Mouse (Mus musculus): ENCODE results near the gene Tars. TPM values are rescaled to one million over a fixed set of nuclear protein-coding genes. Genes with fewer than 3 reads are reported as not detected.

The Tars gene
- total RNA-seq (2022), result 10 to 100 TPM; 29.5 to 40.4 (median 32.9) TPM

DNA sequence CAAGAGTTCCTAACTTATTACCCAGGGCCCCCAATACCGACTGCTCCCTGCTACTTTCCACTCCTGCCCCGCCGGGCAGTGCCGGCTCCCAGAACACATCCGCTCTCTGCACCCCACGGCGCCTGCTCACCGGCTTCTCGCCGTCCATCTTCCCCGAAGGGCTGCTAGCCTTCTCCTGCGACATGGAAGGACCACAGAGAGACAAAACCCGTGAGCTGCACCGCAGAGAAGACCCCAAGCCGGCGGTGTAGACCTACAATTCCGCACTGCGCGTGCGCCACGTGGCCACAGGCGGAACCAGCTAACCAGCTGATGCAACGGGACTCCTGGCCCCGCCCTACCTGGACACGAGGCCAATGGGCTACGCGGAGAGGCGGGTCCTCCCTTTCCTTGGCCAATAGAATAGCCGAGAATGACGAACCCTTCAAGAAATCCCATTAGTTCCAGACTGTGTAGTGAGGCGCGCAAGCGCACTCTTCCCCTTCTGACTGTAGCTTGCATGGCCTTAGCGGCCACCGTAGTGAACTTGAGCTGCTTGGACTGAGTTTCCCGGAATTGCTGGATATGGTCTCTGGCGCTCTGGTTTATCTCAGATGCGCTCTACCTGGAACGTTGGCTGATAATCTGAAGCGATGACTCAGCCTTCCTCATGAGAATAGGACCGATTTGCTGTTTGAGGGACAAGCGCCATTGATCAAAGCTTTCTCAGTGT lies at the start of gene Tars:
Gene Tars (minus strand): TSS at position 310 of the 712 bp plus-strand sequence.
- DNase-seq (ENCODE audit: low spot score in 2 of 2), result peak; percentile 99

DNA sequence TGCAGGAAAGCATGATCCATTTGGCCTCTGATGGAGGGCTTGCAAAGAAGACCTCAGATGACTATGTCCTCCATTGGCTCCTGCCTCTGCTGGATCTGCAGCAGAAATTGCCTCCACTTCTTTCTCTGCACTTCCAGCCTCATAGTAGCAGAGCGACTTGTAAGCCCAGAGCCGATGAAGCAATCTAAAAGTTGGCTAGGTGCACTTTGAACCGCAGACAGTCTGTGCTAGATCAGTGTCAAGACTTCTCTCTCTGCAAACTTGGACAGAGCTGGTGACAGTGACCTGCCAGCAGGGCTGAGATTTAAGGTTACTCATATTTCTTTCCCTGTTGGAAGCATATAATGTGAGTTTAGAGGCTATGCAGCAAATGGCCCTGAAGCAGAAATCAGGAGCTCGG lies 37.9 kb upstream of the Tars start:
- DNase-seq (ENCODE audit: low spot score in 2 of 2), result no peak

DNA sequence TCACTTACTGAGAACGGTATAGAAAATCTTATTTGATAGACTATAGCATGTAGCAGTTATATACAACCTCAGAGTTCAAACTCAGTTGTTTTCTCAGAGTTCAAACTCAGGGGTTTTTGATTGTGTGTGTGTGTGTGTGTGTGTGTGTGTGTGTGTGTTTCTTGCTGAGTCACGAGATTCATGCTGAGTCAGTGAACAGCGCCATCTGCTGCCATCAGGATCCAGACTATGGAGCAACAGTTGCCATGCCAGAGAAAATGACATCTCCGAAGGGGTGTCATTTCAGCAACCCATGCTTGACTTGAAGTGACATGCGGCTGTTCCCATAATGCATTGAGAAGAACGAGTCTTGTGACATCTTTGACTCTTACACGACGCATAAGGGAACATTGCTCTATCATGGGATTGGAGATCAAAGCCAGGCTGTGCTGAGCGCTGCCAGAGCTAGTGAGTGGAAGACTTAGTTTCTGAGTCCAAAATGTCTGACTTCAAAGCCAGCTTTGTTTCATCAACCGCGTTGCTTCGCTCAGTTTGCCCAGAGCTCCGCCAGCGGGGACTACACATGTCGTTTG lies 37.3 kb upstream of the Tars start:
- DNase-seq (ENCODE audit: low spot score in 2 of 2), result no peak

DNA sequence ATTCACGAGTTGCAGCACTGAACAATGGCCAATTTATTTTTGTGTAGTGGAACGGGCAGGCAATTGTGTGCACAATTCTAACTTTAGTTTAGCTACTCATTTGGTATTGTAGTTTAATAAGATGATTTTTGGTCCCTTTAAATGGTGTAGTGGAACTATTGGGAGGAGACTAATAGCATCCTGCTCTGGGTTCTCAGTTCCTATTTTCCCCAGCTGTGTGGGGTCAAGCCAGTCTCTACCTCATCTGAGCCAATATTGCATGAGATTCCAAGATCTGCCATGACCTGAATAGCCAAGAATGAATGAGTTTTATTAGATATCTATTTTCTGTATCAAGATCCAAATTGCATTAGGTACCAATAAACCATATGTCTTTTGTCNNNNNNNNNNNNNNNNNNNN lies 27.4 kb upstream of the Tars start:
- no peak for DNase-seq (ENCODE audit: low spot score in 2 of 2)

DNA sequence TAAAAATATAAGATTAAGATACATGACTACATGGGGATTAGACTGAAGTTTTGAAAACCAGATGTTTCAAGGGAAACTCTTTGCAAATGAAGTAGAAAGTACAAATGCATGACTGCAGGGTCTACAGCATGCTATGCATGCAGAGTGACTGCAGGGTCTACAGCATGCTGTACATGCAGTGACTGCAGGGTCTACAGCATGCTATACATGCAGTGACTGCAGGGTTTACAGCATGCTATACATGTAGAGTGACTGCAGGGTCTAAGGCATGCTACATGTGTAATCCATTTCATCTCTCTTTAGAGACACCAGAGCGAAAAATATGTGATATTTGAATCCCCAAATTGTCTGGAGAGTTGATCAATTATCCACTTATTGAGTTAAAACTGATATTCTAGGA lies 14.0 kb upstream of the Tars start:
- no peak for DNase-seq (ENCODE audit: low spot score in 2 of 2)

DNA sequence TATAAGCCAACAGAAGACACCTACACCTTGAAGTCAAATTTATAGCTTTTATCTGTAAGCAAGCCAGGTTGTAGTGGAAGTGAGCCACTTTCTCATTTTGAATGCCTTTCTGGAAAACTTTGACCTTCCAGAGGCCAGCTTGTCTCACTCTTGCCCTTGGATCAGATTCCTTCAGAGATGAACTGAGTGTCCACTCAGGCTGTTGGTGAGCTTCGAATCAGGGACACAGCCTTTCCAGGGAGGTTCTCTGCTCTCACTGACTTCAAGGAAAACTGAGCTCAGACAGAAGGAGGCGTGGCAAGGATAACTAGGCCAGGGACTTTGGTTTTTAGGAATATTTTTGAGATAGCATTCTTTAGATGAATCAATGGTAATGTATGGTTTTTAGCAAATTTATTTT lies 13.1 kb upstream of the Tars start:
- no peak for DNase-seq (ENCODE audit: low spot score in 2 of 2)

DNA sequence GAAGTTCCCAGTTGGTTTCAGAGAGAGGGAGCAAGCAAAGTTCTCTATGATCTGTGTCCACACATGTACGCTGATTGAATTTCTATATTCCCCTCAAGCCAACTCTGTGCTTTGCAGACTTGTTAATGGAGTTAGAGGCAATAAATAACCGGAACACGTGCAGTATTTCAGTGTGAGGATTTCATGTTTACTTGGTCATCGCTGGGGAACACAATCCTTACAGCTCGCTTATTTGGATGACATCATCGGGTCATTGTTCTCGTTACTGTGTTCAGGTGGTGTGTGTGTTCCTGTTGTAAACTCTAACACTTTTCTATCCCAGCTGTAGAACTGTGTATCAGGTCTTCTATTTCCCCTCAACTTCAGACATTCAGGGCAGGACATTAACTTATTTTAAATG lies 12.4 kb upstream of the Tars start:
- DNase-seq (ENCODE audit: low spot score in 2 of 2), result no peak

DNA sequence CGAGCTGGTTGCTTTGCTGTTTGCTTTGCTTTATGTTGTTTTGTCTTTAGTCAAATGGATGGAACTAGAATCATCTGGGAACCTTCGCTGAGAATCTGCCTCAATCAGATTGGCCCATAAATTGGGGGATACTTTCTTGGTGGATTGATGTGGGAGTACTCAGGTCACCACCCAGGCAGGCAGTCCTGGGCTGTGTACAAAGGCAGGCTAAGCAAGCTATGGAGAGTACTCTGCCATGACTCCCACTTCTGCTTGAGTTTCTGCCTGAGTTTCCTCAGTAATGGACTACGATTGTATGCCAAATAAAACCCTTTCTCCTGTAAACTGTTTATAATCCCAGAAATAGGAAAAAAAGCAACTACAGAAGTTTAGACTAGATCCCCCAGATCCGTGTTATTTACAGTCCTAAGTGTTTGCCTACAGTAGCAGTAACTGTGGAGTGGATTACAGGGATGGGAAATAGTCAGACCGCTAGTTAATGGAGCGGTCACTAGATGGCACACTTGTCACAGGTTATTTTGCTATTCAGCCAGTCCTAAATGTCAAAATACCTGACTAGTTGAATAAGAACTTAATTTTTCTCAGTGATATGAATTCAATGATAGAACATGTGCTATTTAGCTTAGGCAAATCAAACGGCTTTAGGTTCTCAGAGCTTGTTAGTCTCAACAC lies 8.8 kb upstream of the Tars start:
- DNase-seq (ENCODE audit: low spot score in 2 of 2), result no peak

DNA sequence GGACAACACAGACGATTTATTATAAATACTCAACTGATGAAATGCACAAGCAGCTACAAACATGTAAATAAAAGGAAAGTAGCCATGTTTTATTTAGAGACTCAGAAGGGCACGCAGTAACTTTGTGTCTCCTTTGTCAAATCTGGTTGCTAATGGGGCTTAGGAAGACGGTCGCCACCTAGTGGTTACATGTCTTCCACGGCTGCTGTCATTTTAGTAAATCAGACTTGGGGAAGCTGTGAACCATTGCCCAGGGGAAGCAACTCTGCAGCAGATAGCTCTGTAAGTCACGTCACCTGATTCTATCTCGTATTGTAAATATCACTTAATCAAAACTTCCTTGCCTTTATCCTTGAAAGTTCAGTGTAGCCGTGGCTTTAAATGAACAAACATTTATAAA lies 7.9 kb upstream of the Tars start:
- peak in 1 of 2 experiments; percentile 46 for DNase-seq (ENCODE audit: low spot score in 2 of 2)

DNA sequence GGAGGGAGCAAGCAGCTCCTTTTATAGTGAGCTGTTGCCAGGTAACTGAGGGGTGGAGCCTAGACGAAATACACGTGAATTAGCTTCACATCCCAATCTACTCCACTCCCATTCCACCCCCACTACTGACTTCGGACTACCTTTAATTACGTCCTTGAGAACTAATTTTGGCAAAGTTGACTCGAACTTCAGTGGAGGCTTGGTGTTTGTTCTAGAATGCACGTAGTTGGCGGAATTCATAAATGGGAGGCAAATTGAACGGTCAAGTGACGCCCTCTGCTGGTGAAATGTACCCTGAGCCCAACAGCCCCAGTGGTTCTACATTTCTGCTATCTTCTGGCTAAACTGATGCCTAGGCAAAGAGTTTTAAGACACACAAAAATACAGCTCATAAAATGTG lies 7.3 kb upstream of the Tars start:
- DNase-seq (ENCODE audit: low spot score in 2 of 2), result no peak

DNA sequence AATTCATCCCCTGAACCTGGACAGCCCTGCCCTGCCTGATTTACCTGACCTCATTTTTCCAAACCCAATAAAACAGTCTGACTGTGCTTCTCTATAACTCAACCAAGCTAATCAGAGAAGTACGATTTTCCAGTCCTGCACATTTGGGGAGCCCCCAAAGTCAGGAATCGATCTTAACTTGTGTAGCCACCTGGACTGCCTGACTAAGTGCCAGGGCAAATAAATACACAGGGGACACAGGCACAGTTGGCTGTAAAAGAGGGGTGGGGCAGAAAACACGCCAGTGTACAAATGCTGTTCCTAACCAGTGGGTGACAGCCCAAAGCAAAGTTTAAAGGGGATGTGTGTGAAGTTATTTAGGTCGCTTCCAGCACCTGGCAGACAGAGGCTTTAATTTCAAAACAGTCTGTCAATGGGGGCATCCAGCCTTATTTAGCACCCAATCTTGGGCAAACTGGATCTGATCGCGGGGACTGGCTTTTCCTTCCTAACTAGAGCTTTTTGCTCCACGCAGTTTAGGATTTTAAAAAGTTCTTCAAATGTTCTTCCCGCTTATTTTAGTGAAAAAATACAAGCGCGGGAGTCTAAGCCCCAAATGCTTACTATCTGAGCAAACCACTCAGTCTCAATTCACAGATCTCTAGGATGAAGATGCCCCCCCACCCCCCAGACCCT lies 652 bp downstream of the Tars start:
- no peak for DNase-seq (ENCODE audit: low spot score in 2 of 2)

DNA sequence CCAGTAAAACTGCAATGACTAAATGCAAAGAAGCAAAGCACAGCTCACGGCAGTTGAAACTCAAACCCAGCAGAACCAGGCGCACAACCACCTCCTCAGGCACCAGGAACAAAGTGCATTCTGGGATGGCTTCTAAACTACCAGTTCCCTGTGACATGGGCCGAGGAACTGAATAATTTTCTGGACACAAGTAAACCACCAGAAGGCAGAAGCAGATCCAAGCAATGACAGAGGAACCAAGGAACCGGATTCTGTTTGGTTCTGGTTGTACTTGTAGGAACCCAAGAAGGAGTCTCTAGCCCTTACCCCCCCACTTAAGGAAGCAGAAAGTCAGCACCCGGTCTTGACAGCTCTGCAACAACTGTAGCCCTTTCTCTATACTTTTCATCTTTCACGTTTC lies 3.0 kb downstream of the Tars start:
- DNase-seq (ENCODE audit: low spot score in 2 of 2), result no peak

DNA sequence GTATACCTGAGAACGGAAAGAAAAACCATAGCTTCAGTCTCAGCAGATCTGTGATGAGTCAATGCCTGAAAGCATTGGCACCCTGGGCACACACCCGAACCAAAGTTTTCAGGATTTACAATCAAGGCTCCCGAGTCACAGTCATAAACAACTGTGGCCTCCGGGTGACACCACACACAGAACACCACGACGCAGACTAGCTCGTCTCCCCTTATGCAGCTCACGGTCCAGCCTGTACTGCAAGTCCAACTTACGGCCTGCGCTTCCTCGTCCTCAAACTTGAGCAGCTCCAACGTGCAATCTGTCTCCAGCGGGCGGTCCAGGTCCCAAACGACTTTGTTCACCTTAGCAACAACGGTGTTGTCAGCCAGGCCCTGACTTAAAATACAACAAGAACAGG lies 6.6 kb downstream of the Tars start:
- no peak for DNase-seq (ENCODE audit: low spot score in 2 of 2)

DNA sequence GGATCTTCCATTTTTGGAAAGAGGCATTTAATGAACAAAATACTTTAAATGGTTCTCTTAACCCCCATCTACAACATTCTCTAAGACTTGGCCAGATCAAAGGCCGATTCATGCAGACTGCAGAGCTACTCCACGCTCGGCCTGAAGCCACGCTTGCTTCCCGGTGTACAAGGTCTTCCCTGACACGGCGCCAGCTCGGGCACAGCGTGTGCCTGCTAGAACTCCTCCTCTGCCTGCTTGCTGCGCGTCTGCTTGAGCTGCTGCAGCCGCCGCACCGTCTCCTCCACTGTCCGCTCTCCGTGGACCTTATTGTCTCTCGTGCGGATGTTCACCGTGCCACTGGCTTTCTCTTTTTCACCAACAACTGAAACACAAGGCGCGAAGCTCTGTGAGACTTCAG lies 15.7 kb downstream of the Tars start:
- DNase-seq (ENCODE audit: low spot score in 2 of 2), result no peak

DNA sequence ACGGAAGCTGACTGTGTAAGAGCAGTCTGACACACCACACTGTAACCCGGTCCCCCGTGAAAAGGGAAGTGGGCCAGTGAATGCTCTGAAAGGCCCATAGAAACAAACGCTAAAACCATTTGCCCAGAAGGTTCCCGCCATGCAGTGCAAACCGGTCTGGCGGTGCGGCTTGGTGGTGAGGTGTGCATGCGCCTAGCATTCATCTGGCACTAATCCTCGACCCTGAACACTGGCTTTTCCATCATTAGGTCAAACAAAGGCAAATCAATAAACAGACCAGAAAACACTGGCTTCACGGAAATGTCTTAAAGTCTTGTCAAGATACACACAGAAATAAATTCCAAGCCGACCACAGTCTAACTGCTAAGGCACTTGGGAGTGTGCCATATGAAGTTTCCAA lies 16.9 kb downstream of the Tars start:
- no peak for DNase-seq (ENCODE audit: low spot score in 2 of 2)

DNA sequence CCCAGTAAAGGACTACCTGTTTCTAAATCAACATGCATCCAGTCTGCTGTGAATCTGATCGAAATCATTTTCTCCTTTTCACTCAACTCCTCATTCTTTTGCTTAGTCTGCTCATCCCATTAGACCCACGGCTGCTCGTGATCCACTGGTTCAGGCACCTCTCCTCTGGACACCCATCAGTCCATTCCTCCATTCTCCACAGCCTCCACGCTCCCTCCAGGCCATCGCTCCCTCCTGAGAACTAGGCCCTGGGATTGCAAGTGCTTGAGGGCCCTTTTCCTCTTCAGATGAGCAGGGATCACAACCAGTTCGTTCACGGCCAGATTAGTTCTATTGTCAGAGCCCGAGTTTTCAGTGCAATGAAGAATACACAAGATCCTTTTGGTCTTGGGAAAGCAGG lies 18.8 kb downstream of the Tars start:
- no peak for DNase-seq (ENCODE audit: low spot score in 2 of 2)

DNA sequence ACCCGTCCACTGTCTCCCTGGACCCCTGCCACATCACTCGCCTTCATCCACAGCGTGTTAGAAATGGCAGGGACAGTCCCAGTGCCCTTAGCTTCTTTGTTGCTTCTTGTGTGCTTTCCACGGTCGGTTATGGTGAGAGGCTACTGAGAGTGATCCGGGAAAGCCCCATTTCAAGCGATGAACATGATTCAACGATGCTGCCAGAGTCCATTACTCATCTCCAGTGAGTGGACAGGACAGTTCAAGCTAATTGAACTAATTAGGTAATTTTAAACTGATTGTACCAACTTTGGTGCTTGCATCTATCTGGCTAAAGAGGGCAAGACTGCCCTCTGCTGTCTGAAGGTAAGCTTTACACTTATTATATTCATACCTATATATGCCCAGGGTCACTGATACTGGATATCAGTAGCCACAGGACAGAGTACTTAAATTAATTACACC lies 19.4 kb downstream of the Tars start:
- DNase-seq (ENCODE audit: low spot score in 2 of 2), result no peak

DNA sequence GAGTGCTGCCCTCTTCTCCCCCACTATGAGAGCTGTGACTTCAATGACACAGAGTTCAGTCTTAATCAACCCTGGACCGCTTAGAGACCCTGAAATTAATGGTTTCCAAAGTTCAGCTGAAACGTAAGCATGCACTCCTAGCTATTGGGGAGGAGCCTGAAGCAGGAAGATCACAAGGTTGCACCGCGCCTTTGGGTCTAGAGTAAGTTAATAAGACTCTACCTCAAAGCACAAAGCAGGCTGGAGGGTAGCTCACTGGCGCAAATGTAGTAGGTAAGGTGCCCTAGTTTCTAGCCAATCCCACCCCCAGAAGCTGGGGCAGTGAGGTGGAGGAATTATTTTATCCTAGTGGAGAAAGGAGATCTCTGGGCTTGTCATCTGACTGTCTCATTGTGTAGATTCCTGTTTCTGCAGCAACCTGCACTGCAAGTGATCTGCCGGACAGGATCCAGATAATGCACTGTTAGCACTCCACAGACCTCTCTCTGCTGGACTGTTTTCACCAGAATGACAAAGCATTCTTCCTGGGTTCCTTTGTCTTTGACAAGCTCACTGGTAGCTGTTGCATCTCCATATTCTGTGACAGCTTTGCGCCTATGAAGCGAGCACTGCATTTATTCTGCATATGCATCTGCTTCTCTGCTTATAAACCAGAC lies 19.9 kb downstream of the Tars start:
- no peak for DNase-seq (ENCODE audit: low spot score in 2 of 2)

DNA sequence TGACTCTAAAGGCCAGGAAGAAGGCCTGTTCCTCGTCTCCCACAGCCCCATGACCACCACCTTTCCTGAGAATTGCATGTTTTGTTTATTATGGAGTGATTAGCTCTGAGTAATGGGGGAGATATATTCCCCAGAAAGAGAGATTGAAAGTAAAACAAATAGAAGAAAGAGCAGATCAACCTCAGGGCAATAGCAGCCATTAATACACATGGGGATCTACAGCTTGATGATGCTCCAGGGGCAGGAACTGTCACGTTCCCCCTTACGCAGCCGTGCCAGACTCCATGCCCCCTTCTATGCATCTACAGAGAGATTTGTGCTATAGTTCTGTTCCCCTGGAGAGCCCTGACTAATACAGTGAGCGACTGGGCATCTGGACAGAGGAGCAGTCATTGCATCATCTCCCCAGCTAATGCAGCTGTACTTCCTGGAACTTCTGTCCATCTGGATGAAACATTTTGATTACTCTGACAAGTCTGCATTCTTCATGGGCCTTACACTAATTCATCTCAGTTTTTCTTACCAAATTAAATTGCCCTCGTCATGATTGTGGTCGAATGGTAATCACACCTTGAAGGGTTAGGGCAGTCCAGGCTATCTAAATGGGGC lies 28.9 kb downstream of the Tars start:
- no peak for DNase-seq (ENCODE audit: low spot score in 2 of 2)

DNA sequence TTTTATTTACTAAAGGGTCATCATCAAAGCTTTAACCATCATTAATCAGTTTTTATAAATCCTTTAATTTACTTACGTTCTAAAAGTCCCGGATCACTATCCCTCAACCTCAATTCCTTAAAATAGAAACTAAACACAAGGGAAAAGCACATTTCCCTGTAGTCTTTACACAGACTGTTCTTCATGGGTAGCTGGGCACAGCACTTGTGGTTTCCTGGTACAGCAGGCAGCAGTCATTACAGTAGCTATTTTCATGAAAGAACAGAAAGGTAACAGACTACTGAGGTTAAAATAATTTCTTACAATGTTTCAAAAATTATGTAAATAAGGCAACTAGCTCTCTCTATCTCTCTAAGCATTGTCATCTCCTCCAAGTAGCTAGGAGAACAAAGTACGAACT lies 29.9 kb downstream of the Tars start:
- no peak for DNase-seq (ENCODE audit: low spot score in 2 of 2)

DNA sequence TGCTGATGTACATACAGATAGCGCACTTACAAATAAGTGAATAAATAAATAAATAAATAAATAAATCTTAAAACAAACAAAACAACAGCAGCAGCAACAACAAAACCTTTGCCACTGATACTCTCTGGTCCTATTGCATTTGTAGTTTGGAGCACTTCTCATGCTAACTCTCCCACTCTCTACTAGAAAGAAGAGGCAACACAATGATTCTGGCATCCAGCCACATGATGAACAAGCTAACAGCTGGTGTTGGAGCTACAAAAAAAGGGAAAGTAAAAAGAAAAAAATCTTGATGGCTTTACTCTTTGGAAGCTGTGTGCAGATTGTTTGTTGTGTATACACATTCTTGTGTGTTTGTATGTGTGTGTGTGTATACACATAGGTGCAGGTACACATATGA lies 34.7 kb downstream of the Tars start:
- DNase-seq (ENCODE audit: low spot score in 2 of 2), result peak; percentile 57 to 62
